Mouse (Mus musculus) right cerebral cortex, adult 18-20 months (tissue): Measurements from ENCODE around the gene Gm43720.
"Not testable (repeated sequence)": the region's sequence is repeated elsewhere in the genome, so short reads cannot be mapped to it uniquely, and the experiment has no call there.

Source experiments
- DNase-seq: peaks from one replicate; pipeline ENCODE4 v3.0.0; 2022; ENCODE audit warnings: mixed read lengths

The Gm43720 gene

DNA sequence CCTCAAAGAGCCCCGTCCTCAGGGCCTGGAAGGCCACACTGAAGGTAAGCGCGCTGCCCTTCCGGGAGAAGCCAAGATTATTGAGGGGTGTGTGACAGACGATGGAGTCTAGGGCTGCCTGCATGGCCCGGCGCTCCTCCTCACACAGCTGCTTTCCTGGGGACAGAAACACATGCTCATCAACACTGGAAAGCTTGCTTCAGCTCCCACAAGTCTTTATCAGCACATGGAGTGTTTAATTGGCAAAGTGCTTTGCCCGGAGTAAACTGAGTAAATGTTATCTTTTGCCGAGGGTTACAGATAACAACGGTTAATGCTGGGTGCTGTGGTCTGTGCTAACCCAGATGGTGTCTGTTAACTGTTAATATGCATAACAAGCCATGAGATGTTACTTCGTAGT lies 18.9 kb downstream of the Gm43720 start:
- DNase-seq: no peak

GRCm38 (mm10) chr5:138260051-138260450 lies 19.7 kb downstream of the Gm43720 start:
- no peak for DNase-seq

DNA sequence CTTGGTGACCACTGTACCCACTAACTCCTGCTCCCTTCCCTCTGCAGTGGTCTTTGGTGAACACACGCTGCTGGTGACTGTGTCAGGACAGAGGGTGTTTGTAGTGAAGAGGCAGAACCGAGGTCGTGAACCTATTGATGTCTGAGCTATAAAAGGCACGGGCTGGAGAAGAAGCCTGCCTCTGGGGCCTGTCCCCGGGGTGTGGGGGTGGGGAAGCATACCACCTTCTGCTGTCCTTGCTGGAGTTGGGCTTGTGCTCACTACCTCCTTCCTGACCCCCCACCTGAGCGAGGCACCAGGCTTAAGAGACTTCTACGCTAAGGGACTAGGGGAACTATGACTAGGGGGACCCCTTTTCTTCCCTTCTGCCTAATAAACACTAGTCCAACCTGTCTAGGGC lies 20.8 kb downstream of the Gm43720 start:
- DNase-seq: no peak

GRCm38 (mm10) chr5:138258542-138258941 lies 21.2 kb downstream of the Gm43720 start:
- no peak for DNase-seq

GRCm38 (mm10) chr5:138258078-138258477 lies 21.7 kb downstream of the Gm43720 start:
- no peak for DNase-seq

DNA sequence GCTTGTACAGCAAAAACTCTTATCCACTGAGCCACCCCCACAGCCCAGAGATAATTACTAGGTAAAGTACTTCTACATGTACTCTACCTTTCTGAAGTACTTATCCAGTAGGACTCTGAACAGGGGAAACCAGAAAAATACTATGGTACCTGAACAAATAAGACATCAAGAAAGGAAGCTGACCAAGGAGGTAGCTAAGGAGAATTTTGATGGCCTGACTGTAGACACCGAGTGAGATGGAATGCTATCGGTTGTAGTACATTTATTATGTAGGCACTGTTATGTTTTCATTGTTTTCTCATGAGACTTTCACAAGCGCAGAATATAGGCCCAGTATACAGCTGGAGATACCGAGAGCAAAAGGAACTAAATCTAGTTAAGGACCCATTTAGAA lies 22.2 kb downstream of the Gm43720 start:
- DNase-seq: no peak

DNA sequence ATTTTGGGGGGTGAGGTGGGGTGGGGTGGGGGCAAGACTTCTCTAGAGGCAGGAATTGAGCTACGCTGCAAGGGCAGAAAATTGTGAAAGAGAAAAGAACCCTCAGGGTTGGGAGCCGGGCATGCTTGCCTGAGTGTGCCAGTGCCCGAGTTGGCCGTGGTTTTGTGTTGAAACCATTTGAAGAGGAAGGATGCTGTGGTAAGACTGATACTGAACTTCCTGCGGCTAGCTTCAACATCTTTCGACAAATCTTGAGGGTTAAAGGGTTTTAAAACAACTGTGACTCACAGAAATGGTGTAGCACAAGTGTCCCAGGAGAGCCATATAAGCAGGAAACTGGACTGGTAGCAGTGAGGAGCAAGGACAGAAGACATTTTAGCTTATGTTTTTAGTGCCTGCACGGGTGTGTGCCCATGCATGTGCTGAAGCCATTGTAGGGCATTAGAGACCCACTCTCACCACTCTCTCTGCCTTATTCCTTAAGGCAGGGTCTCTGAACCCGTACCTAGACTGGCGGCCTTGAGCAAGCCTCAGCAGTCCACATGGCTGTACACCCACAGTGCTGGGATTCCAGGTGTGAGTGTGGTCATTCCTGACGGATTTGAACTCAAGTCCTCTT lies 22.7 kb downstream of the Gm43720 start:
- DNase-seq: no peak

- DNase-seq: no peak
Measured at GRCm38 (mm10) chr5:138256094-138256467, 23.7 kb downstream of the Gm43720 start.

DNA sequence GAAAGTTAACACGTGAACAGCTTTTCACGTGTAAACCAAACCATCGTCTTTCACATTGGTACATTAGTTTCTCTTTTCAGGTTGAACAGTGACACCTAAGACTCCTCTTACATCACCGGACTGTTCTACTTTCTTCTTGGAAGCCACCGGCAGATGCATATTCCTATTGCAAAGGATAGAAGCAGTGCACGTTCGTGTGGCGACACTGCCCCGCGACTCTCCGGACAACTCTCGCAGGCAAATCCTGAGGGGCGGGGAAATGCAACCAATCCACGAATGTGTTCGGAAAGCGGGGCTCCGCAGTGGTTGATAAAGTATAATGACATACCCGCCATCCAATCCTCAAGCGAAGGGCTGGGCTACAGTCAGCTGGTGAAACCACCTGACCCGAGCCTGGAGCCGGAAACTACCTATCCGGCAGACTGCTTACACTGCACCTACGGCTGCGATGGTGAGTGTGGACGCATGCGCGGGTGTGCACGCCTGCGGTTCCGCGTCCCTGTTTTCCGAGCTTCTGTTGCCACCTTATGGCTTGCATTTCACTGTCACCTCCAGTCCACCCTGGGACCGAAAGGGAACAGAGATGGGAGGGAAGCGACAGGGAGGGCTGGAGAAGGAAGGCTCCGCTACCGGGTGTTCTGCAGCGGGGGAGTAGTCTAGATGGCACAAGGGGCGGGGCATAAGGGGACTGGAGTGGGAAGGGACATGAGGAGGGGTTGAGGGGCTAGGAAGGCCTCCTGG lies 24.2 kb downstream of the Gm43720 start, which contains the start of gene Lamtor4:
TSS of gene Lamtor4 (plus strand) at position 130 of the 741 bp plus-strand sequence.
- DNase-seq: peak; percentile 98

- DNase-seq: no peak
Measured at GRCm38 (mm10) chr5:138253061-138253460, 26.7 kb downstream of the Gm43720 start.

- no peak for DNase-seq
Measured at GRCm38 (mm10) chr5:138251144-138251543, 28.6 kb downstream of the Gm43720 start.

DNA sequence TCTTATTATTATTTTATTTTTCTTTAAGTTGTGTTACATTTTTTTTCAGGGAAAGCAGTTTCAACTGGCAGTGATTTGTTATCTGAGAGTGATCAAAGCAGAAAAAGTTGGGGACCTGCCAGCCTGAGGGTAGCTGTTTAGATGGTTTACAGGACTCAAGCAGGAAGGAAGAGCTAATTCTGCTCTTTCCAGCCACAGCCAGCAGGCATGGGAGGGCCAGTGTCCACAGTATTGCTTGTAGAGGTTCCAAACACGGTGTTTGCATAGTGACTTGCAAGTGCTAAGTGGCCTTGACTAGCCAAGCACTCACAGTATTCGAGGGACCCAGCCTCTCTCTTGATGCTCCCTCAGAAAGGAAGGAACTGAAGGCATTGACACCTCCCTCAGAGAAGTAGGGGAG lies 38.2 kb downstream of the Gm43720 start:
- no peak for DNase-seq

DNA sequence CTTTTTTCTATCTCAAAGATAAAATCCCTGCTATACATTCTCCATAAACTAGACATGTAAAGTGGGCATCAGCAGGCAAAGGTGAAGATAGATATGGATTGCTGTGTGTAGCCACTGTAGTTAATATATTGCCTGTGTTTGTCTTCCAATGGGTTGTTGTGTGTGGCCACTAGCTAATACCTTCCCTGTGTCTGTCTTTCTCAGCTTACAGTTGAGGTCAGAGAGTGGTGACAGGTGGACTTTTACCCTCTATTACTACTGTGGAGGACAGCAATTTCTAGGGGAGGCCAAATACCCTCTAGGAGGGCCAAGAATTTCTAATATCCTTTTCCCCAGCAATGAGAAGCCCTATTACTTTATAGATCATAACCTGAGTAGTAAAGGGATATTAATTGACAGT lies 45.5 kb downstream of the Gm43720 start:
- no peak for DNase-seq

DNA sequence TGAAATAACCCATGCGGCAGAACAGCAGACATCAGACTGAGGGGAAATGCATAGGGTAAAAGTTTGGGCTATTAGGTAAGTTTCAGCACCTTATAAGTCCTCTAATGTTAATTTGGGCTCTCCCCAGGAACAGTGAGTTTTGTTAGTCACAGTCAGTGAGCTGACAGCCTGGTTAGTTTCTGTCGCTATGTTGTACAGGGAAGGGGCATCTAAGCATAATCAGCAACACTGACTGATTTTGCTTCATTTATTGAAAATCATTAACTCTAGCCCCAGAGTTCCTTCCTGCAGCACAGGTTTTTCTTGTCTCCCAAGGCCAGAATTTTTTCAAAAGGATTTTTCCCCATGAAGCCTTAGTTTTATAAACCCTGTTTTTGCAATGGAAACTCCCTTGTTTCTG lies 46.0 kb downstream of the Gm43720 start:
- DNase-seq: no peak

GRCm38 (mm10) chr5:138229511-138229910 lies 50.2 kb downstream of the Gm43720 start:
- no peak for DNase-seq

DNA sequence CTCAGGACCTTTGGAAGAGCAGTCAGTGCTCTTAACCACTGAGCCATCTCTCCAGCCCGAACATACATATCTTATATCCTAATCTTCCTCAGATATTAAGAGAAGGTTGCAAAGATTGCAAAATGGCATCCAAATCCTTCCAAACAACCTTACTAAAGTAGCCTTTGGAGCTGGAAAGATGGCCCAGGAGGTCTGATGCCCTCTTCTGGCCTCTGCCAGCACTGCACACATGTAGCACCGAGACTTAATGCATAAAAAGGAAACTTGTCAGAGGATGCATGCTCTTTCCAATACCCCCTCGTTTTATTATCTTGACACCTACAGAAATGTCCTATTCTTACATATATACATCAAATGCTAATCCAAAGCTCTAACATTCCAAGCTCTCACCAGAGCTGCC lies 51.7 kb downstream of the Gm43720 start:
- DNase-seq: peak; percentile 8

- DNase-seq: no peak
Measured at GRCm38 (mm10) chr5:138227367-138227766, 52.4 kb downstream of the Gm43720 start.

- DNase-seq: no peak
Measured at GRCm38 (mm10) chr5:138226491-138226890, 53.3 kb downstream of the Gm43720 start.

DNA sequence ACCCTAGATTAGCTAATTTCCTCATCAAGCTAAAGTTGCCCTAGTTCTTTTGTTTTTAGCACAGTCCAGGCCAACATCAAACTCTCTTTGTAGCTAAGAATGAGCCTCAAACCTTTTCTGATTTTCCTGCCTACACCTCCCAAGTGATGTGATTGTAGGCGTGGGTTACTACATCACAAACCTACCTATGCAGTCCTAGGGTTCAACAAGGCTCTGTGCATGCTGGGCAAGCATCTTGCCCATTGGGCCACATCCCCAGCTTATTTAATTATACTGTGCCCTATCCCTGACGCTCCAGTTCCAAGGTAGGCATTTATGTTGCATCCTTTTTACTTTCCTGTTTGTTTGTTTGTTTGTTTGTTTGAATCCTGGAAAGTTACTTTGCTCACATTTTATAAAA lies 54.1 kb downstream of the Gm43720 start, which contains the start of gene Nxpe5:
TSS of gene Nxpe5 (plus strand) at position 199 of the 400 bp plus-strand sequence.
- no peak for DNase-seq

GRCm38 (mm10) chr5:138223287-138223686 lies 56.5 kb downstream of the Gm43720 start:
- no peak for DNase-seq

DNA sequence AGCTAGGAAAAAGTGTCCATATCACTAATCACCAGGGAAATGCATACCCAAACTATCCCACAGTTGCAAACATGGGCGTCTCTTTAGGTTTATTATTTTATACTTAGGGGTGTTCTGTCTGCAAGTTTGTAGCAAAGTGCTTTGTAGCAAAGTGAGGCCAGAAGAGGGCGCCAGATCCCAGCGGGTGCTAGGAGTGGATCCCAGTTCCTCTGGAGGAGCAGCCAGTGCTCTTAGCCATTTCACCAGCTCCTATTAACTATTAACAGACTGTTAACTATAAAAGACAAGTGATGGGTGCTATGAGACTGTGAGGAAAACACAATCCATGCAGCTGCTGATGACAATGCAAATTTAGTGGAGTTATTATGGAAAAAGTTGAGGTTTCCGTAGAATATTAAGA lies 57.6 kb downstream of the Gm43720 start:
- DNase-seq: peak; percentile 76

DNA sequence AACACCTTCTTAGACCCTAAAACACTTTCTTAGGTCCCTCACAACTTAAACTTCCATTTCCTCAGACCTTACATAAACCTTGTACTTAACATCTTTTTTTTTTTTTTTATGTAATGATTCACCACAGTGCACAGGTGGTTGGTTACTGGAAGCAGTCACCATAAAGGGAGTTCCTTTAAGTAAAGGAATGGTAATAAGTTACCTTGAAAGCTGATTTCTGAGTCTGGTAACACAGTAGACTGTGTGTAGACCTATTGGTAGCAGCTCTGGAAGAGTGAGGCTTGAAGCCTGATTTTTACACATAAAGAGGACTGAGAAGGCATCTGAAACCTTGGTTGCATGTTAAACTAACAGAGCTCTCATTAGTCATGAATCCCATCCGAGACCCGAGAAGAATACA lies 59.9 kb downstream of the Gm43720 start:
- DNase-seq: no peak

DNA sequence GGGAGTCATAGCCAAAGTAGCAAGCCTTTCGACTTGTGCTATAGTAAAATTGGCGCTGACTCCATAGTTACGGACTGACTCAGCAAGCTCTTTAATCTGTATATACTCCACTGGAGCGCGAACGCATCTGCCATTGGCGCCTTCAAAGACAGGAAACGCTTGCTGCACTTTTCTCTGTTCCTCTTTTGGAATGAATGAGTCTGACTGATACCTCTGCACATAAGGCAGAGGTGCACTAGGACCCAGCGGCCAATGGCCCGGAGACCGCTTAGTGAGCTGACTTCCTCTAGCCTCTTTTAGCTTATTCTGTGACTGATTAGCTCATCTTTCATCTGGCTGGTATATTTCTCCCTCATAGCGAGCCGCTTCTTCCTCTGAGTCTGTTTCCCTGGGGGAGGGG lies 63.1 kb downstream of the Gm43720 start:
- not testable (repeated sequence) for DNase-seq
